Mouse (Mus musculus) midbrain, embryonic 11.5 days (tissue): ENCODE results near the gene Izumo1r. TPM values are rescaled to one million over a fixed set of nuclear protein-coding genes. Genes with fewer than 3 reads are reported as not detected.
A peak's percentile ranks its signal among the peaks of the same experiment; 100 is the strongest.

Experiments
- ATAC-seq: fragments of 200-750 bp; cut with Nextera tagmentation; 2 replicates; pipeline ENCODE4 v1.8.0; 2017; ENCODE audit warnings: moderate TSS enrichment, moderate library complexity; ENCODE audit not compliant: low FRiP score
- DNase-seq: peaks from one replicate; pipeline ENCODE4 v3.0.0; 2015; ENCODE audit warnings: low spot score; ENCODE audit errors: missing footprints
- H3K27ac ChIP-seq: fragments of 300-500 bp; sonication (generic); 2 replicates; pipeline ENCODE4 v1.5.1; 2014; ENCODE audit warnings: low read depth, low read length
- H3K27me3 ChIP-seq: fragments of 300-500 bp; sonication (generic); 2 replicates; pipeline ENCODE4 v1.6.1; 2014; ENCODE audit warnings: mild to moderate bottlenecking, low read length, moderate library complexity, mixed read lengths; ENCODE audit not compliant: control insufficient read depth, insufficient read depth
- H3K36me3 ChIP-seq: fragments of 300-500 bp; sonication (generic); 2 replicates; pipeline ENCODE4 v1.6.1; 2014; ENCODE audit warnings: mild to moderate bottlenecking, low read length, moderate library complexity, mixed read lengths; ENCODE audit not compliant: control insufficient read depth, insufficient read depth
- H3K4me1 ChIP-seq: fragments of 300-500 bp; sonication (generic); 2 replicates; pipeline ENCODE4 v1.6.1; 2014; ENCODE audit warnings: low read length; ENCODE audit not compliant: control insufficient read depth, insufficient read depth
- H3K4me2 ChIP-seq: fragments of 300-500 bp; sonication (generic); 2 replicates; pipeline ENCODE4 v1.6.1; 2014; ENCODE audit warnings: mild to moderate bottlenecking, moderate library complexity
- H3K4me3 ChIP-seq: fragments of 300-500 bp; sonication (generic); 2 replicates; pipeline ENCODE4 v1.5.1; 2014; ENCODE audit warnings: low read depth, low read length
- H3K9ac ChIP-seq: fragments of 300-500 bp; sonication (generic); 2 replicates; pipeline ENCODE4 v1.6.1; 2014; ENCODE audit warnings: low read length
- H3K9me3 ChIP-seq: fragments of 300-500 bp; sonication (generic); 2 replicates; pipeline ENCODE4 v1.6.1; 2016; ENCODE audit warnings: low read length; ENCODE audit not compliant: control insufficient read depth
- WGBS: fragments of 180-500 bp; shearing (Covaris S2); extraction: QIAGEN DNeasy Blood & Tissue Kit; methylation state at CpG from one replicate; pipeline ENCODE4 v1.1.7; 2014; 5-methylcytosine and 5-hydroxymethylcytosine counted together
- polyA plus RNA-seq: library from polyadenylated mRNA; unstranded; fragments of >200 nt; fragmentation: Nextera tagmentation; extraction: Ambion mirVana; gene quantifications from 2 replicates; pipeline ENCODE4 v1.2.1, GENCODE M21; 2014

Izumo1r gene
- polyA plus RNA-seq, 1 experiment from 2014 or later: not detected

GRCm38 (mm10) chr9:14864726-14865125 lies 39.0 kb downstream of the Izumo1r start:
- H3K4me2 ChIP-seq: no peak overlapping the region
- H3K36me3 ChIP-seq: no peaks in the 10 kb centered on the region
- no peak overlapping the region for H3K4me3 ChIP-seq
- WGBS: 82% methylated on average over 9 of the region's 9 CpGs
- peaks cover 5% of the 10 kb centered on the region; the same call in 1 of the 2 replicates for H3K4me1 ChIP-seq
- no peak overlapping the region for H3K9ac ChIP-seq
- no peak for ATAC-seq
- H3K27ac ChIP-seq: no peak overlapping the region
- H3K9me3 ChIP-seq: no peaks in the 10 kb centered on the region
- H3K27me3 ChIP-seq: peaks cover 10% of the 10 kb centered on the region
- DNase-seq: no peak

GRCm38 (mm10) chr9:14863126-14863525 lies 40.6 kb downstream of the Izumo1r start:
- no peak for ATAC-seq
- peaks cover 24% of the 10 kb centered on the region for H3K27me3 ChIP-seq
- no peak overlapping the region for H3K4me3 ChIP-seq
- no peaks in the 10 kb centered on the region for H3K36me3 ChIP-seq
- no peak overlapping the region for H3K9ac ChIP-seq
- no peak overlapping the region for H3K4me2 ChIP-seq
- H3K9me3 ChIP-seq: no peaks in the 10 kb centered on the region
- H3K27ac ChIP-seq: no peak overlapping the region
- peaks cover 7% of the 10 kb centered on the region; the same call in 1 of the 2 replicates for H3K4me1 ChIP-seq
- 90% methylated on average over 3 of the region's 3 CpGs for WGBS
- DNase-seq: no peak

DNA sequence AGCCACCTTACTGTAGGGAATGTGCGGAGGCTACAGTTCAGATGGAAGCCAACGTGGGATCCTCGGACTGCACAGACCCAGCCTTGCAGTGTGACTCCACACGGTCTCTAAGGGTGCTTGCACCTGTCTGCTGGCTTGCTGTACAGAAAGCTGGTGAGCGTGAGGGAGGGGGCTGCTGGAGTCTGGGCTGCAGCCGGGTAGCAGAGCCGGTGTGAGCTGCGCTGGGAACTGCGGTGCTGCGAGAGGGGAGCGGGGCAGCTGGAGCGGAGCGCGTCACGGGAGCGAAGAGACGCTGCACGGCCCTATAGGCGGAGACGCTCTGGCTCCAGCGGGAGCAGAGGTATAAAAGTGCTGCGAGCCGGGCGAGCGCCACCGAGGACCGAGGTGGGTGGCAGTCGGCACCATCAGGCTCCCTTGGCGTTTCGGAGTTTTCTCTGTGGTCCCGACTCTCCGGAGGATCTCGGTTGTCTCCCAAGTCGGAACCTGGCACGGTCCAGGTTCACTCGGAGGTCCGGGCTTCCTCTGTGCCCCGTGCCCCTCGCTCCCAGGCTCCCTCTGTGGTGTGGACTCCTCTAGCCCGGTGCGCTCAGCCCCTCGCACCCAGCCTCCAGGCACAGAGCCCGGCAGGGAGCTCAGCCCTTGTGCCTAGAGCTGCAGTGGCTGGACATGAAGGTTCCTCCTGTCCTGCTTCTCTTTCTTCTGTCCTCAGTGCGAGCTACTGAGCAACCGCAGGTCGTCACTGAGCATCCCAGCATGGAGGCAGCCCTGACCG lies 43.7 kb downstream of the Izumo1r start, which contains the start of gene Gpr83:
TSS of gene Gpr83 (plus strand) at position 343 of the 772 bp plus-strand sequence.
- H3K27ac ChIP-seq: no peak within 1 kb of the TSS

DNA sequence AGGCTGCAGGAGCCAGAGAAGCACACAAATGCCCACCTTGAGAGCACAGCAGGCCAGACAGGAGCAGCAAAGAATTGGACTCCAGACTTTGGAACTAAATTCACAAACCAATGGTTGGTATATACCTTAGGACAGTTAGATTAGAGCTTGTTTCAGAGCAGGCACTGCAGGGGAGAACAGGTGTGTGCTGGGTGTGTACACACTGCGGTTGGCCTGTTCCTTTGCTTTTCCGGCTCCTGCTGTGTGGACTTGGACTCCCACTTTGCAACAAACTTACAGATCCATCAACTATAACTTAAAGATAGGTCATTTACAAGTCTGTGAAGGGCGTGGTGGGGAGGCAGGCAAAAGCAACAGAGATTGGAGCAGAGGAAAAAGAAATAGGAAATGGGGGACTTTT lies 45.0 kb downstream of the Izumo1r start:
- H3K27me3 ChIP-seq: peaks cover 24% of the 10 kb centered on the region
- peaks cover 7% of the 10 kb centered on the region; the same call in 1 of the 2 replicates for H3K4me1 ChIP-seq
- H3K9me3 ChIP-seq: no peaks in the 10 kb centered on the region
- DNase-seq (no peak), ATAC-seq (no peak)
- H3K9ac ChIP-seq: no peak overlapping the region
- H3K4me2 ChIP-seq: no peak overlapping the region
- no peak overlapping the region for H3K27ac ChIP-seq
- 82% methylated on average over 3 of the region's 3 CpGs for WGBS
- H3K4me3 ChIP-seq: no peak overlapping the region
- no peaks in the 10 kb centered on the region for H3K36me3 ChIP-seq

More for the DNA sequence above, 43.7 kb downstream of the Izumo1r start, which contains the start of gene Gpr83:
- Histone ChIP-seq H3K9me3 (no peaks in the 10 kb centered on the region), H3K9ac (peak within 1 kb of the TSS; percentile 57), H3K4me3 (peak within 1 kb of the TSS; percentile 39), H3K4me1 (peaks cover 7% of the 10 kb centered on the region; the same call in 1 of the 2 replicates), H3K4me2 (peak within 1 kb of the TSS; percentile 90), H3K36me3 (no peaks in the 10 kb centered on the region), H3K27me3 (peaks cover 24% of the 10 kb centered on the region)
- 2% methylated on average over 47 of the region's 47 CpGs for WGBS
- peak; percentile 94 for DNase-seq
- ATAC-seq: peak; percentile 93

DNA sequence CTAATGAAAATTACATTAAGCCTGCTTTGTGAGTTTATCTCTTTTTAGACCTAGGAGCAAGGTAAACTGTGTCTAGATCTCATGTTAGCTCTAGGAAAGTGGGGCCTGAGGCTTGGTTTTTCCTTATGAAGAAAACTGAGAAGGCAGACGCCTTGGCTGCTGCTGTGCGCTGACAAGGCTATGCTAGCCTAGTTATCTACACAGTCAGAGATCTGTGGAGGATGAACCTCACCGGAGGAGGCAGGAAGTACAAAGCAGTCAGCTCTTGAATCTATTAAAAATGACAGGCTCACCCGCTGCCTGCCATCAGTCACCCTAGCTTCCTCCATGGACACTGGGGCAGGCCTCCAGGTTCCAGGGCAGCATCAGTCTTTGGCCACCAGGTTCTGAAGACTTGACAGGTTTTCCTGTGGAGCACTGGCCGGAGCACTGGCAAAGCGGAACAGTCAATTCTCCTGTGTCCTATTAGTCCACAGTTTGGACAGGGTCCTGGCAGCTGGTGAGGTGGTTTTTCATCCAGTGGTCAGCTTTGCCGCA lies 45.5 kb downstream of the Izumo1r start:
- Histone ChIP-seq H3K9ac (no peak overlapping the region), H3K9me3 (no peaks in the 10 kb centered on the region), H3K36me3 (no peaks in the 10 kb centered on the region), H3K4me2 (no peak overlapping the region), H3K27ac (no peak overlapping the region), H3K4me3 (no peak overlapping the region), H3K27me3 (peaks cover 24% of the 10 kb centered on the region), H3K4me1 (peaks cover 7% of the 10 kb centered on the region; the same call in 1 of the 2 replicates)
- no peak for DNase-seq
- ATAC-seq: no peak
- 76% methylated on average over 7 of the region's 7 CpGs for WGBS

GRCm38 (mm10) chr9:14856922-14857654 lies 46.7 kb downstream of the Izumo1r start:
- no peak for DNase-seq
- Histone ChIP-seq H3K27ac (no peak overlapping the region), H3K4me2 (no peak overlapping the region), H3K4me3 (no peak overlapping the region), H3K4me1 (peaks cover 7% of the 10 kb centered on the region; the same call in 1 of the 2 replicates), H3K27me3 (peaks cover 24% of the 10 kb centered on the region), H3K9me3 (no peaks in the 10 kb centered on the region), H3K9ac (no peak overlapping the region), H3K36me3 (no peaks in the 10 kb centered on the region)
- 70% methylated on average over 4 of the region's 4 CpGs for WGBS
- no peak for ATAC-seq

DNA sequence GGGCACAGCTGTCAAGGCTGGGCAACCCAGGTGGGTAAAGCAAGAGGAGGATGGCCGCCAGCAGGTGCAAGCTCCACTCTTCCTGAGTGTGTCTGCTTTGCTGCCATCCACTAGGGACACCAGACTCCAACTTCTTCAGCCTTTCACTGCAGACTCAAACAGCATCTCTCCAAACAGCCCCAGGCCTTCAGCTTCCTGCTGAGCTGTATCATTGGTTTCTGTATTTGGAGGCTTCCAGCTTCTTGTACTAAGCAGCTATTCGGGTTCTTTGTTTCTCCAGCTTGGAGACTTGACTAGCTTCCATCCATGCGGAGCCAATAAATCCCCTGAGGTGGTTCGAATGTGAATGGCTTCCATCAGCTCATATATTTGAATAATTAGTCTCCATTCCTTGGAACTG lies 49.2 kb downstream of the Izumo1r start:
- no peak overlapping the region for H3K27ac ChIP-seq
- 59% methylated on average over 4 of the region's 4 CpGs for WGBS
- H3K4me3 ChIP-seq: no peak overlapping the region
- no peak for ATAC-seq
- no peak overlapping the region for H3K4me2 ChIP-seq
- H3K9ac ChIP-seq: no peak overlapping the region
- H3K27me3 ChIP-seq: peaks cover 12% of the 10 kb centered on the region
- no peaks in the 10 kb centered on the region for H3K9me3 ChIP-seq
- H3K4me1 ChIP-seq: peaks cover under 1% of the 10 kb centered on the region; the same call in 1 of the 2 replicates
- no peak for DNase-seq
- no peaks in the 10 kb centered on the region for H3K36me3 ChIP-seq

GRCm38 (mm10) chr9:14848267-14848935 lies 55.3 kb downstream of the Izumo1r start:
- H3K4me3 ChIP-seq: no peak overlapping the region
- ATAC-seq (no peak), DNase-seq (no peak)
- H3K27ac ChIP-seq: no peak overlapping the region
- no peak overlapping the region for H3K9ac ChIP-seq
- no peaks in the 10 kb centered on the region for H3K27me3 ChIP-seq
- H3K36me3 ChIP-seq: no peaks in the 10 kb centered on the region
- no peaks in the 10 kb centered on the region for H3K9me3 ChIP-seq
- no peaks in the 10 kb centered on the region for H3K4me1 ChIP-seq
- no peak overlapping the region for H3K4me2 ChIP-seq
- 64% methylated on average over 1 of the region's 1 CpGs for WGBS
